Mouse (Mus musculus): Measurements from ENCODE around the gene Dctn1.

- no peak for TF ChIP-seq CTCF (IDR thresholded peaks at IDR 0.05; ENCODE audit: low read depth, low read length)
- no peak for TF ChIP-seq POLR2A (IDR thresholded peaks at IDR 0.05; ENCODE audit: borderline replicate concordance, low read depth, low read length)
Observed at GRCm38 (mm10) chr6:83118369-83118768, 47.4 kb upstream of the Dctn1 start.
